Mouse (Mus musculus): ENCODE data around the gene Gp9.

DNA sequence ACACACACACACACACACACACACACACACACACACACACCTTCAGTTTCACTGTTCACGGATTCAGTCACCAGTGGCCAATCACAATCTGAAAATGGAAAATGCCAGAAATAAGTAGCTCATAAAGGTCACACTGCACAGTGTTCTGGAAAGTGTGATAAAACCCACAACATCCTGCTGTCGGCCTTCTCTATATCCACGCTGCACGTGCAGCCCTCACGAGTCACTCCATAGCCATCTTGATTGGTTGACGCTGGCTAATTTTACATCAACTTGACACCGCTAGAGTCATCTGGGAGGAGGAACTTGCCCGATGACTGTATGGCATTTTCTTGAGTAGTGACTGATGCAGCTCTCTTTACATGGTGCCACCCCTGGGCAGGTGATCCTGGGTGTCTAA lies 35.9 kb upstream of the Gp9 start:
- no peak for TF ChIP-seq CTCF (IDR thresholded peaks at IDR 0.05; ENCODE audit: extremely low read depth, insufficient read depth, low read length)
- no peak for TF ChIP-seq POLR2A (IDR thresholded peaks at IDR 0.05; ENCODE audit: extremely low read depth, insufficient read depth, low read length)
